Mouse (Mus musculus): Measurements from ENCODE around the gene Gm3005. TPM values are rescaled to one million over a fixed set of nuclear protein-coding genes. Genes with fewer than 3 reads are reported as not detected.
"Not testable (repeated sequence)": the region's sequence is repeated elsewhere in the genome, so short reads cannot be mapped to it uniquely, and the experiment has no call there.

Gene Gm3005
- total RNA-seq (2021): under 1 TPM in 1 of 2 experiments, not detected in 1; 0.34 TPM

DNA sequence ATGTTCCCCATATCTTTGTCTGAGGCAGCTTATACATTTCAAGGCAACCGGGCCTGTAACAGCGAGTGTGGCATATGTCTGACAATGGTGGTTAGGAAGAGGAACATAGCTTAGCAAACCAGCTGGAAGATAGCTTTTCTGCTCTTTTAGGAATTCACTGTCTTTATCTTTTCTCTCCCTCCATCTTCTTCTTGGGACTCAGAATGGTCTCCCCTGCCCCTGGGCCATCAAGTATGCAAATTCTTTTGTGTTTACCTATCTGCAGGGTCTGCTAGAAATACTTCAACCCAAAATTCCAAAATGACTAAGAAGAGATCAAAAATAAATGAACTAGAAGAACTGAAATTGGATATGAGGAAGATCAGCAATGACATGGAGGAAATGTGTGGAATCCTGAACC lies at the start of gene Gm3005:
Gene Gm3005 (plus strand): TSS at position 301 of the 400 bp plus-strand sequence.
- intact Hi-C loops (cut with DNase I); DNase-seq (ENCODE audit: low spot score in 2 of 2): not testable (repeated sequence)

DNA sequence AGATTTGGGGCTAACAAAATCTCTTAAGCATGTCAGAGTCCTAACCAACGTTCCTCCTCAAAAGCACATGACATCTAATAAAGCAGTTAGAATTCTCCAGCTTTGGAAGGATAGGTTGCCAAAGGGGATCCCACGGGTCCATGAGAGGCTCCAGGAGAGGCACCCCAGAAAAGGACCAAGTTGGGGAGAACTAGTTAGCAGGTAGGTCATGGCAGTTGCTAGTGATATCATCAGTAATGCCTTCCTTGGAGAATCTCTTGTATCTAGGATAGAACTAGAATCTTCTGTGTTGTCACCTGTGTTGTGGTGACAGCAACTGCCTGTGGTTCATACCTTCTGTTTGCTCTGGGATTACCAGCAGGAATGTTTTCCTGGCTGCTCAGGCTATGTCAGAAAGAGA lies 33.1 kb upstream of the Gm3005 start, which contains the start of gene Gm10413:
Gene Gm10413 (plus strand): TSS at position 301 of the 400 bp plus-strand sequence.
- DNase-seq (ENCODE audit: low spot score in 2 of 2); intact Hi-C loops (cut with DNase I): not testable (repeated sequence)

- DNase-seq (ENCODE audit: low spot score in 2 of 2); intact Hi-C loops (cut with DNase I): not testable (repeated sequence)
Observed at GRCm38 (mm10) chr14:3412314-3412713, 15.6 kb upstream of the Gm3005 start, which contains the start of gene Gm10409. Gene Gm10409 (plus strand): TSS chr14:3412614.

GRCm38 (mm10) chr14:3449079-3449478 lies 21.2 kb downstream of the Gm3005 start, which contains the start of gene Gm10408:
Gene Gm10408 (plus strand): TSS chr14:3449379.
- intact Hi-C loops (cut with DNase I); DNase-seq (ENCODE audit: low spot score in 2 of 2): not testable (repeated sequence)

DNA sequence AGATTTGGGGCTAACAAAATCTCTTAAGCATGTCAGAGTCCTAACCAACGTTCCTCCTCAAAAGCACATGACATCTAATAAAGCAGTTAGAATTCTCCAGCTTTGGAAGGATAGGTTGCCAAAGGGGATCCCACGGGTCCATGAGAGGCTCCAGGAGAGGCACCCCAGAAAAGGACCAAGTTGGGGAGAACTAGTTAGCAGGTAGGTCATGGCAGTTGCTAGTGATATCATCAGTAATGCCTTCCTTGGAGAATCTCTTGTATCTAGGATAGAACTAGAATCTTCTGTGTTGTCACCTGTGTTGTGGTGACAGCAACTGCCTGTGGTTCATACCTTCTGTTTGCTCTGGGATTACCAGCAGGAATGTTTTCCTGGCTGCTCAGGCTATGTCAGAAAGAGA lies 206.3 kb downstream of the Gm3005 start, which contains the start of gene Gm3012:
Gene Gm3012 (plus strand): TSS at position 301 of the 400 bp plus-strand sequence.
- intact Hi-C loops (cut with DNase I); DNase-seq (ENCODE audit: low spot score in 2 of 2): not testable (repeated sequence)

Other genes with a start within 250 kb of the Gm3005 start
- gene Gm5795, start 239.8 kb upstream of the Gm3005 start, total RNA-seq (2021): not detected
- 1 to 10 TPM; 4.3 to 4.6 TPM for gene D830030K20Rik, start 219.6 kb upstream of the Gm3005 start, total RNA-seq (2021)
- 1 to 10 TPM in 1 of 2 experiments, not detected in 1; 1.9 TPM for gene Gm2956, start 95.5 kb upstream of the Gm3005 start, total RNA-seq (2021)
- gene Gm10413, start 33.0 kb upstream of the Gm3005 start, total RNA-seq (2021): not detected
- 1 to 10 TPM; 2.0 to 2.2 TPM for gene Gm10409, start 15.5 kb upstream of the Gm3005 start, total RNA-seq (2021)
- gene Gm10408, start 21.3 kb downstream of the Gm3005 start, total RNA-seq (2021): not detected
- not detected for gene Gm3012, start 206.4 kb downstream of the Gm3005 start, total RNA-seq (2021)
- gene Gm3020, start 223.9 kb downstream of the Gm3005 start, total RNA-seq (2021): 1 to 10 TPM; 2.0 to 2.2 TPM